Mouse (Mus musculus) heart, adult 2 months (tissue): ENCODE measurements at regions not wholly inside any gene's neighbourhood (a gene's known extent, or its start where the extent isn't known, plus 50 kb on each side); places are given as distances from the start of the nearest gene placed in this dataset.

ENCODE experiments used
- CTCF ChIP-seq: fragments of 200-600 bp; IDR thresholded peaks from 2 replicates; pipeline ENCODE4 v1.8.1; 2022; ENCODE audit warnings: antibody characterized with exemption, mild to moderate bottlenecking, moderate library complexity
- POLR2A ChIP-seq: fragments of 200-500 bp; IDR thresholded peaks from 2 replicates; pipeline ENCODE4 v1.6.1; 2011; ENCODE audit warnings: mild to moderate bottlenecking, low read depth, low read length, control low read depth; ENCODE audit not compliant: insufficient read depth

DNA sequence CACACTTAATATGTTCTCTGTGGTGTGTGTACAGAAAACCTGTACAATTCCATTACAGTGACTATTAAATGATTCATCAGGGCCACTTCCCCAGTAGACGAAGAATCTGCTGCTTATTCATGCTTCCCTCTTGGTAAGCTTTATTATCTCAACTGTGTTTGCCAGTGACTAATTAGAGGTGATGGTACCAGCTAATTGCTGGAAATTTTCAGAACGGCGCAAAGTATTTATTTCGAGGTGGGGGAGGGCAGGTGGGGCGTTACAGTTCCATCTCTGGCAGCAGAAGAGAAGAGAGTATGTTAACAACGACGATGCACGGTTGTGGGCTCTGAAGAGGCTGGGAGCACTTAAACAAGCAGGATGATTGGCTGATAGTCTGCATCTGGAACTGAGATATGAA, 96.1 kb upstream of the Rad23b start:
- TF ChIP-seq CTCF, result no peak
- no peak for TF ChIP-seq POLR2A
